Mouse (Mus musculus) ES-Bruce4 (cell line): Measurements from ENCODE around the gene Brk1. TPM values are rescaled to one million over a fixed set of nuclear protein-coding genes. Genes with fewer than 3 reads are reported as not detected.

Experiments
- H3K27ac ChIP-seq: 2 replicates; pipeline ENCODE4 v1.5.1; 2012; ENCODE audit warnings: low read length, inconsistent platforms; ENCODE audit not compliant: insufficient read depth
- H3K27me3 ChIP-seq: 2 replicates; pipeline ENCODE4 v1.6.1; 2012; ENCODE audit warnings: mild to moderate bottlenecking, low read length, inconsistent platforms; ENCODE audit not compliant: control insufficient read depth, poor library complexity, insufficient read depth, severe bottlenecking
- H3K36me3 ChIP-seq: 2 replicates; pipeline ENCODE4 v1.6.1; 2012; ENCODE audit warnings: inconsistent platforms, mild to moderate bottlenecking, low read length, moderate library complexity; ENCODE audit not compliant: control insufficient read depth, poor library complexity, insufficient read depth, severe bottlenecking
- H3K4me1 ChIP-seq: one replicate; pipeline ENCODE4 v1.8.1; 2011; ENCODE audit warnings: low read length; ENCODE audit not compliant: control insufficient read depth, insufficient read depth
- H3K4me3 ChIP-seq: 2 replicates; pipeline ENCODE4 v1.5.1; 2011; ENCODE audit warnings: low read depth, mild to moderate bottlenecking, low read length
- H3K9ac ChIP-seq: 2 replicates; pipeline ENCODE4 v1.6.1; 2012; ENCODE audit warnings: low read depth, mild to moderate bottlenecking, inconsistent platforms; ENCODE audit not compliant: poor library complexity, severe bottlenecking
- H3K9me3 ChIP-seq: replicated peaks from 2 replicates; pipeline ENCODE4 v1.6.1; 2012; ENCODE audit warnings: mild to moderate bottlenecking, low read length, inconsistent platforms; ENCODE audit not compliant: control insufficient read depth, poor library complexity, insufficient read depth, severe bottlenecking
- CTCF ChIP-seq: IDR thresholded peaks from one replicate; pipeline ENCODE4 v1.8.1; 2011; ENCODE audit warnings: low read depth, low read length
- EP300 ChIP-seq: IDR thresholded peaks from 2 replicates; pipeline ENCODE4 v1.6.1; 2011; ENCODE audit warnings: low read depth, low read length; ENCODE audit not compliant: insufficient read depth
- POLR2A ChIP-seq: IDR thresholded peaks from one replicate; pipeline ENCODE4 v1.8.1; 2011; ENCODE audit warnings: low read length; ENCODE audit not compliant: insufficient read depth
- polyA plus RNA-seq: library from polyadenylated mRNA; stranded (reverse); fragments of >200 nt; gene quantifications from 2 replicates; pipeline ENCODE4 v1.2.4, GENCODE M21; 2011; ENCODE audit warnings: low read depth; ENCODE audit not compliant: missing spikeins, insufficient read depth, insufficient read length

Gene Brk1
- polyA plus RNA-seq, 1 experiment = 96.3 TPM

GRCm38 (mm10) chr6:113642605-113643004 lies 38.0 kb downstream of the Brk1 start:
- Histone ChIP-seq H3K9ac (no peak overlapping the region), H3K9me3 (no peaks in the 10 kb centered on the region), H3K4me1 (no peaks in the 10 kb centered on the region), H3K27me3 (no peaks in the 10 kb centered on the region), H3K27ac (no peak overlapping the region), H3K36me3 (no peaks in the 10 kb centered on the region), H3K4me3 (no peak overlapping the region)
- TF ChIP-seq CTCF (no peak), EP300 (no peak), POLR2A (no peak)

GRCm38 (mm10) chr6:113643021-113643420 lies 38.4 kb downstream of the Brk1 start:
- Histone ChIP-seq H3K27me3 (no peaks in the 10 kb centered on the region), H3K9me3 (no peaks in the 10 kb centered on the region), H3K4me1 (no peaks in the 10 kb centered on the region), H3K4me3 (no peak overlapping the region), H3K36me3 (no peaks in the 10 kb centered on the region), H3K27ac (no peak overlapping the region), H3K9ac (no peak overlapping the region)
- TF ChIP-seq POLR2A (no peak), CTCF (no peak), EP300 (no peak)

DNA sequence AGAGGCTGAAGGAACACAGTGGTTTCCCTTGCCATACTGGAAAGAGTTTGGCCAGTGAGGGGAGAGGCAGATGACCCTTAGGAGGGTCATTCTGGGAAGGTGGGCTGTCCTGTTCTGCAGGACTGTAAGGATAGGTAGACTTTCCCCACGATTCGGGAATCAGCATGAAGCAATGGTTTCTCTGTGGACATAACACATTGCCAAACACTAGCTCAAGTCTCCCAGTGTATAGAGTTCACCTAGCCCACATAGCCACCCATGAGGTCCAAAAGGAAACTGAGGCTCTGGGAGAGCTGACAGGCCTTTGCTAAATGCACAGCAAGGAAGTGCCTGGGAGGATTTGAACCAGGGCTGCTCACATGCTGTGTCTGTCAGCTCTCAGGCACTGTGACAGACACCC lies 39.4 kb downstream of the Brk1 start:
- Histone ChIP-seq H3K9me3 (no peaks in the 10 kb centered on the region), H3K36me3 (no peaks in the 10 kb centered on the region), H3K9ac (no peak overlapping the region), H3K4me1 (no peaks in the 10 kb centered on the region), H3K27me3 (no peaks in the 10 kb centered on the region), H3K4me3 (no peak overlapping the region), H3K27ac (no peak overlapping the region)
- TF ChIP-seq EP300 = no peak
- no peak for TF ChIP-seq CTCF
- TF ChIP-seq POLR2A = no peak

- no peaks in the 10 kb centered on the region for H3K9me3 ChIP-seq
- TF ChIP-seq POLR2A (no peak), EP300 (no peak), CTCF (no peak)
- no peak overlapping the region for H3K9ac ChIP-seq
- H3K4me1 ChIP-seq = no peaks in the 10 kb centered on the region
- H3K36me3 ChIP-seq = no peaks in the 10 kb centered on the region
- H3K27me3 ChIP-seq = no peaks in the 10 kb centered on the region
- no peak overlapping the region for H3K4me3 ChIP-seq
- H3K27ac ChIP-seq = no peak overlapping the region
These were observed 40.2 kb downstream of the Brk1 start for GRCm38 (mm10) chr6:113644808-113645207.

GRCm38 (mm10) chr6:113649346-113650196 lies 45.0 kb downstream of the Brk1 start:
- Histone ChIP-seq H3K4me1 (peaks cover 6% of the 10 kb centered on the region), H3K27me3 (no peaks in the 10 kb centered on the region)
- TF ChIP-seq POLR2A (no peak), CTCF (no peak), EP300 (no peak)

DNA sequence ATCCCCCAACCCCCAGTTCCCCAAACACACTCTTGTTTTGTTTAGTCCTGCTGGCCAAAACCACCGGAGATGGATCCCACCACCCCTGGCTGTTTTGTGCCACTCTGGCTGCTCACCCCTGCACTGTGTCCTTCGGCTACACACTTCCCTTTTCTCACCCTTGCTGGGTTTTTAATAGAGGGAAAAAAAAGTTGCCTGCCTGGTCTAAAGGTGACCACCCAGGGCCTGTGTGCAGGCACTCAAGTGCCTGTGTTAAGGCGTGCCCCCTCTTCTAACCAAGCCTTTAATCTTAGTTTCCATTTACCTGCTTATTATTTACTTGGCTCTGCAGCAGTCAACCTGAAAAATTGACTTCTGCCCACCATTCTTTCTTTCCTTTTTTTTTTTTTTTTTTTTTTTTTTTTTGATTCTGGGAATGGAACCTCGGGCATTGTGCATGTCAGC lies 45.6 kb downstream of the Brk1 start:
- H3K4me3 ChIP-seq = no peak overlapping the region
- H3K9me3 ChIP-seq = no peaks in the 10 kb centered on the region
- H3K27me3 ChIP-seq = no peaks in the 10 kb centered on the region
- no peak overlapping the region for H3K27ac ChIP-seq
- peaks cover 6% of the 10 kb centered on the region for H3K4me1 ChIP-seq
- H3K9ac ChIP-seq = no peak overlapping the region
- no peaks in the 10 kb centered on the region for H3K36me3 ChIP-seq
- TF ChIP-seq EP300 = no peak
- TF ChIP-seq POLR2A = no peak

More at GRCm38 (mm10) chr6:113649346-113650196, 45.0 kb downstream of the Brk1 start:
- Histone ChIP-seq H3K27ac (no peak overlapping the region), H3K36me3 (no peaks in the 10 kb centered on the region), H3K9me3 (no peaks in the 10 kb centered on the region), H3K9ac (no peak overlapping the region), H3K4me3 (no peak overlapping the region)
